Mouse (Mus musculus) midbrain, embryonic 10.5 days (tissue): ENCODE measurements at regions not wholly inside any gene's neighbourhood (a gene's known extent, or its start where the extent isn't known, plus 50 kb on each side); places are given as distances from the start of the nearest gene placed in this dataset.

ENCODE experiments used
- DNase-seq: peaks from one replicate; pipeline ENCODE4 v3.0.0-alpha.2; 2017; ENCODE audit warnings: low spot score
- H3K27ac ChIP-seq: fragments of 300-500 bp; sonication (generic); replicated peaks from 2 replicates; pipeline ENCODE4 v1.5.1; 2016; ENCODE audit warnings: mild to moderate bottlenecking
- H3K27me3 ChIP-seq: fragments of 300-500 bp; sonication (generic); 2 replicates; pipeline ENCODE4 v1.6.1; 2016; ENCODE audit warnings: low read depth, mild to moderate bottlenecking; ENCODE audit not compliant: poor library complexity, severe bottlenecking
- H3K36me3 ChIP-seq: fragments of 300-500 bp; sonication (generic); 2 replicates; pipeline ENCODE4 v1.6.1; 2016; ENCODE audit warnings: mild to moderate bottlenecking, moderate library complexity
- H3K4me1 ChIP-seq: fragments of 300-500 bp; sonication (generic); 2 replicates; pipeline ENCODE4 v1.6.1; 2016
- H3K4me3 ChIP-seq: fragments of 300-500 bp; sonication (generic); 2 replicates; pipeline ENCODE4 v1.5.1; 2016; ENCODE audit warnings: mild to moderate bottlenecking, moderate library complexity
- H3K9me3 ChIP-seq: fragments of 300-500 bp; sonication (generic); replicated peaks from 2 replicates; pipeline ENCODE4 v1.6.1; 2016; ENCODE audit warnings: mild to moderate bottlenecking
- WGBS: fragments of 180-500 bp; shearing (Covaris S2); methylation state at CpG from one replicate; pipeline ENCODE4 v1.1.7; 2016; 5-methylcytosine and 5-hydroxymethylcytosine counted together

- Histone ChIP-seq H3K36me3 (no peaks in the 10 kb centered on the region), H3K27ac (no peak overlapping the region), H3K4me3 (no peak overlapping the region), H3K27me3 (no peaks in the 10 kb centered on the region), H3K9me3 (no peaks in the 10 kb centered on the region), H3K4me1 (peaks cover 12% of the 10 kb centered on the region)
- 84% methylated on average over 8 of the region's 8 CpGs for WGBS
- DNase-seq = no peak
These were observed 138.4 kb downstream of the Tomm20 start for GRCm38 (mm10) chr8:126807171-126807768.

- WGBS = 91% methylated on average over 2 of the region's 2 CpGs
- Histone ChIP-seq H3K27ac (peak overlapping the region; percentile 75; the same call in 1 of the 2 replicates), H3K4me1 (peaks cover 12% of the 10 kb centered on the region), H3K36me3 (no peaks in the 10 kb centered on the region), H3K27me3 (no peaks in the 10 kb centered on the region), H3K9me3 (no peaks in the 10 kb centered on the region), H3K4me3 (no peak overlapping the region)
- no peak for DNase-seq
These were observed 139.1 kb downstream of the Tomm20 start for GRCm38 (mm10) chr8:126806591-126806990.

GRCm38 (mm10) chr8:126806181-126806560 lies 139.5 kb downstream of the Tomm20 start:
- peak overlapping the region; percentile 75 for H3K27ac ChIP-seq
- WGBS = 87% methylated on average over 3 of the region's 3 CpGs
- no peak overlapping the region for H3K4me3 ChIP-seq
- no peak for DNase-seq
- peaks cover 12% of the 10 kb centered on the region for H3K4me1 ChIP-seq
- H3K36me3 ChIP-seq = no peaks in the 10 kb centered on the region
- H3K27me3 ChIP-seq = no peaks in the 10 kb centered on the region
- H3K9me3 ChIP-seq = no peaks in the 10 kb centered on the region

- H3K27me3 ChIP-seq = no peaks in the 10 kb centered on the region
- peaks cover 12% of the 10 kb centered on the region for H3K4me1 ChIP-seq
- no peaks in the 10 kb centered on the region for H3K9me3 ChIP-seq
- DNase-seq = no peak
- no peaks in the 10 kb centered on the region for H3K36me3 ChIP-seq
- H3K27ac ChIP-seq = peak overlapping the region; percentile 75
- 67% methylated on average over 13 of the region's 13 CpGs for WGBS
- H3K4me3 ChIP-seq = no peak overlapping the region
These were observed 140.1 kb downstream of the Tomm20 start for GRCm38 (mm10) chr8:126805365-126806180.

GRCm38 (mm10) chr8:126804115-126804514 lies 141.5 kb downstream of the Tomm20 start:
- H3K4me3 ChIP-seq = no peak overlapping the region
- H3K36me3 ChIP-seq = no peaks in the 10 kb centered on the region
- no peaks in the 10 kb centered on the region for H3K27me3 ChIP-seq
- peaks cover 12% of the 10 kb centered on the region for H3K4me1 ChIP-seq
- no peaks in the 10 kb centered on the region for H3K9me3 ChIP-seq
- WGBS = 92% methylated on average over 7 of the region's 7 CpGs
- peak overlapping the region; percentile 38; the same call in 1 of the 2 replicates for H3K27ac ChIP-seq
- DNase-seq = no peak

- Histone ChIP-seq H3K9me3 (no peaks in the 10 kb centered on the region), H3K27ac (no peak overlapping the region), H3K4me3 (no peak overlapping the region), H3K36me3 (no peaks in the 10 kb centered on the region), H3K27me3 (no peaks in the 10 kb centered on the region), H3K4me1 (peaks cover 12% of the 10 kb centered on the region)
- DNase-seq = no peak
- 82% methylated on average over 4 of the region's 4 CpGs for WGBS
These were observed 143.0 kb downstream of the Tomm20 start for GRCm38 (mm10) chr8:126802641-126803040.

- Histone ChIP-seq H3K9me3 (peaks cover 3% of the 10 kb centered on the region; the same call in 1 of the 2 replicates), H3K4me3 (no peak overlapping the region), H3K27ac (no peak overlapping the region), H3K4me1 (peaks cover 11% of the 10 kb centered on the region), H3K27me3 (no peaks in the 10 kb centered on the region), H3K36me3 (no peaks in the 10 kb centered on the region)
- 78% methylated on average over 6 of the region's 6 CpGs for WGBS
- no peak for DNase-seq
These were observed 144.7 kb downstream of the Tomm20 start for GRCm38 (mm10) chr8:126800976-126801375.

GRCm38 (mm10) chr8:126797571-126798334 lies 147.9 kb downstream of the Tomm20 start:
- Histone ChIP-seq H3K4me3 (no peak overlapping the region), H3K36me3 (no peaks in the 10 kb centered on the region), H3K27ac (no peak overlapping the region), H3K27me3 (no peaks in the 10 kb centered on the region), H3K4me1 (no peaks in the 10 kb centered on the region), H3K9me3 (peaks cover 3% of the 10 kb centered on the region; the same call in 1 of the 2 replicates)
- 92% methylated on average over 9 of the region's 9 CpGs for WGBS
- DNase-seq = no peak

GRCm38 (mm10) chr8:126793657-126794056 lies 152.0 kb downstream of the Tomm20 start:
- no peak for DNase-seq
- no peaks in the 10 kb centered on the region for H3K36me3 ChIP-seq
- H3K4me3 ChIP-seq = no peak overlapping the region
- no peaks in the 10 kb centered on the region; the same call in 1 of the 2 replicates for H3K4me1 ChIP-seq
- H3K9me3 ChIP-seq = peaks cover 3% of the 10 kb centered on the region; the same call in 1 of the 2 replicates
- H3K27me3 ChIP-seq = no peaks in the 10 kb centered on the region
- H3K27ac ChIP-seq = no peak overlapping the region
- 81% methylated on average over 3 of the region's 3 CpGs for WGBS

GRCm38 (mm10) chr8:126791069-126791468 lies 154.6 kb downstream of the Tomm20 start:
- Histone ChIP-seq H3K27ac (no peak overlapping the region), H3K9me3 (peaks cover 2% of the 10 kb centered on the region; the same call in 1 of the 2 replicates), H3K36me3 (no peaks in the 10 kb centered on the region), H3K4me3 (no peak overlapping the region), H3K4me1 (no peaks in the 10 kb centered on the region; the same call in 1 of the 2 replicates), H3K27me3 (no peaks in the 10 kb centered on the region)
- no peak for DNase-seq
- 83% methylated on average over 4 of the region's 4 CpGs for WGBS

- WGBS = 84% methylated on average over 9 of the region's 9 CpGs
- Histone ChIP-seq H3K27ac (no peak overlapping the region), H3K36me3 (no peaks in the 10 kb centered on the region), H3K4me1 (no peaks in the 10 kb centered on the region; the same call in 1 of the 2 replicates), H3K4me3 (no peak overlapping the region), H3K27me3 (no peaks in the 10 kb centered on the region), H3K9me3 (peaks cover 8% of the 10 kb centered on the region; the same call in 1 of the 2 replicates)
- no peak for DNase-seq
These were observed 155.4 kb downstream of the Tomm20 start for GRCm38 (mm10) chr8:126790214-126790613.

- H3K27ac ChIP-seq = no peak overlapping the region
- no peaks in the 10 kb centered on the region for H3K27me3 ChIP-seq
- H3K36me3 ChIP-seq = no peaks in the 10 kb centered on the region
- H3K4me3 ChIP-seq = no peak overlapping the region
- H3K4me1 ChIP-seq = no peaks in the 10 kb centered on the region; the same call in 1 of the 2 replicates
- WGBS = 69% methylated on average over 4 of the region's 4 CpGs
- H3K9me3 ChIP-seq = peaks cover 8% of the 10 kb centered on the region; the same call in 1 of the 2 replicates
- no peak for DNase-seq
These were observed 156.6 kb downstream of the Tomm20 start for GRCm38 (mm10) chr8:126789076-126789475.
